Mouse (Mus musculus): ENCODE results near the gene Rad54l. TPM values are rescaled to one million over a fixed set of nuclear protein-coding genes. Genes with fewer than 3 reads are reported as not detected.

The Rad54l gene
- total RNA-seq, 2 experiments from 2014 or later, result 5.3 to 6.6 TPM

- peak; percentile 91 to 94 for DNase-seq (ENCODE audit: low spot score in 2 of 2)
Observed at GRCm38 (mm10) chr4:116074861-116075620, 48.4 kb downstream of the Rad54l start, which contains the start of the genes Uqcrh and Lrrc41. TSS of gene Uqcrh (minus strand) at chr4:116075071. TSS of gene Lrrc41 (plus strand) at chr4:116075269.

- no peak for DNase-seq (ENCODE audit: low spot score in 2 of 2)
Observed at GRCm38 (mm10) chr4:116074145-116074675, 49.3 kb downstream of the Rad54l start.

- DNase-seq (ENCODE audit: low spot score in 2 of 2), result no peak
Observed at GRCm38 (mm10) chr4:116073146-116073545, 50.3 kb downstream of the Rad54l start.

GRCm38 (mm10) chr4:116070116-116070515, 53.4 kb downstream of the Rad54l start:
- DNase-seq (ENCODE audit: low spot score in 2 of 2), result no peak

- no peak for DNase-seq (ENCODE audit: low spot score in 2 of 2)
Observed at GRCm38 (mm10) chr4:116063855-116064254, 59.6 kb downstream of the Rad54l start.

GRCm38 (mm10) chr4:116059012-116059726, 64.3 kb downstream of the Rad54l start:
- no peak for DNase-seq (ENCODE audit: low spot score in 2 of 2)

GRCm38 (mm10) chr4:116057559-116057958, 65.9 kb downstream of the Rad54l start:
- no peak for DNase-seq (ENCODE audit: low spot score in 2 of 2)

- DNase-seq (ENCODE audit: low spot score in 2 of 2), result peak; percentile 75 to 89
Observed at GRCm38 (mm10) chr4:116053399-116053961, 70.0 kb downstream of the Rad54l start, which contains the start of gene Nsun4. TSS of gene Nsun4 (minus strand) at chr4:116053876.

- peak in 1 of 2 experiments; percentile 17 for DNase-seq (ENCODE audit: low spot score in 2 of 2)
Observed at GRCm38 (mm10) chr4:116052526-116053293, 70.8 kb downstream of the Rad54l start.

GRCm38 (mm10) chr4:116049211-116049610, 74.3 kb downstream of the Rad54l start:
- no peak for DNase-seq (ENCODE audit: low spot score in 2 of 2)

- DNase-seq (ENCODE audit: low spot score in 2 of 2), result peak in 1 of 2 experiments; percentile 15
Observed at GRCm38 (mm10) chr4:116048130-116048920, 75.2 kb downstream of the Rad54l start.

- DNase-seq (ENCODE audit: low spot score in 2 of 2), result no peak
Observed at GRCm38 (mm10) chr4:116047681-116048080, 75.8 kb downstream of the Rad54l start.

GRCm38 (mm10) chr4:116046604-116047003, 76.9 kb downstream of the Rad54l start:
- DNase-seq (ENCODE audit: low spot score in 2 of 2), result no peak

Other genes starting within 250 kb of the Rad54l start
- gene Kncn, start 239.3 kb downstream of the Rad54l start, total RNA-seq (2021), result not detected
- not detected for gene 6430628N08Rik, start 233.0 kb downstream of the Rad54l start, total RNA-seq (2021)
- gene Dmbx1, start 183.8 kb downstream of the Rad54l start, total RNA-seq (2021), result not detected
- gene Faah, start 105.8 kb downstream of the Rad54l start, total RNA-seq (2021), result under 1 TPM; 0.15 to 0.57 TPM
- 10 to 100 TPM; 15.0 TPM for gene Nsun4, start 69.8 kb downstream of the Rad54l start, total RNA-seq (2021)
- 100 to 1,000 TPM; 735 to 767 TPM for gene Uqcrh, start 48.6 kb downstream of the Rad54l start, total RNA-seq (2021)
- 10 to 100 TPM; 44.2 to 44.8 TPM for gene Lrrc41, start 48.4 kb downstream of the Rad54l start, total RNA-seq (2021)
- 10 to 100 TPM; 56.4 to 56.9 TPM for gene Pomgnt1, start 150 bp upstream of the Rad54l start, total RNA-seq (2021)
- 1 to 10 TPM; 6.8 to 7.6 TPM for gene Lurap1, start 27.6 kb upstream of the Rad54l start, total RNA-seq (2021)
- not detected for gene Tspan1, start 43.9 kb upstream of the Rad54l start, total RNA-seq (2021)
- gene 1700042G07Rik, start 49.7 kb upstream of the Rad54l start, total RNA-seq (2021), result not detected
- not detected for gene Gm49337, start 49.7 kb upstream of the Rad54l start, total RNA-seq (2021)
- gene Pik3r3, start 97.9 kb upstream of the Rad54l start, total RNA-seq (2021), result 10 to 100 TPM in 1 of 2 experiments, 1 to 10 TPM in 1; 9.7 to 17.1 TPM

Measured in gastrocnemius, postnatal 4 days (tissue).